Mouse (Mus musculus) central nervous system, embryonic 18 days (tissue): ENCODE data around the gene Bcap29. TPM values are rescaled to one million over a fixed set of nuclear protein-coding genes. Genes with fewer than 3 reads are reported as not detected.

Experiments used
- polyA plus RNA-seq: library from polyadenylated mRNA; depleted of rRNA; stranded (reverse); fragments of >200 nt; gene quantifications from 2 replicates; pipeline ENCODE4 v1.2.3, GENCODE M21; 2012; rRNA removed

Bcap29 gene
- polyA plus RNA-seq, result 12.8 and 14.3 TPM in 2 replicates

DNA sequence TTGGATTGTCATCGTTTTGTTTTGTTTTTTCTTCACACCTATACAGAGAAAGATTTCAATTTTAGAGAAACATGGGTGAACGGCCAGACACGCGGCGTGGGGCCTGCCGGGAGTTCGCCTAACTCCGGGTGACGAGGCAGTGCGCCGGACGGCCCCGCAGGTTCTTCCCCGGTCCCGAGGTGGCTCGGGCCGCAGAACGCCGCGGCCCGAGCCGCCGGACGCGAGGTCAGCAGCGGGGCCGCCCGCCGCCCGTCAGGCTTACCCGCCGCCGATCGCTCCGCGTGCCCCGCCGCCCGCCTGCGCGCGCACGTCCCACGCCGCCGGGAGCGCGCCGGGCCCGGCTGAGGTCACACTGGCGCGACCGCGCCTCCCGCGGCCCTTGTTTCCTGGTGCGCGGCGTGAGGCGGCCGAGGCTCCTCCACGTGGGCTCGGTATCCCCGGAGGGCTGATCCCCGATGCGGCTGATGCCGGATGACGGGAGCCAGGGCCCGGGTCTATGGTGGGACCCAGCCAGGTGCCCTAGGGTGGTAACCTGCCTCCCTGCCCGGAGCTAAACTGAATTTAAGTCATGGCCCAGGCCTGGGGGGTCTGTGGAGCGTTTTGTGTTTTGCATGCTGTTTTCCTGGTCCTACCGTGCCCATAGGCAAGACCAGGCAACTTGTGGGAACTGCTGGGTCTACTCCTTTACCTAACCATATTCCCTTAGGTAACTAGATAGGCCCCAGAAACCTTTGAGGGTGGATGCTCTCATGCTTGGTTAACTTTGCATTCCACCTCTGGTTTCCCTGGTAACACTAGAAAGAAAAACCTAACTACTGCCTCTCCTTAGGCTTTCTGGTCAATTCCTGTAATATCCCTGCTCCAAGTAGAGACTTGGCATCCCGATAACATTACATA lies at the start of gene Bcap29:
Bcap29 (minus strand) TSS at position 316 of the 897 bp plus-strand sequence.

GRCm38 (mm10) chr12:31654197-31654964 lies 19.9 kb upstream of the Bcap29 start, which contains the start of the genes Dus4l and Cog5:
Gene Dus4l (minus strand): TSS chr12:31654826.
Gene Cog5 (plus strand): TSS chr12:31654869.

Other genes starting within 250 kb of the Bcap29 start
- gene Slc26a3, start 243.8 kb downstream of the Bcap29 start, polyA plus RNA-seq, result 0.04 and 0.07 TPM in 2 replicates
- gene Cbll1, start 135.0 kb downstream of the Bcap29 start, polyA plus RNA-seq, result 11.9 and 13.2 TPM in 2 replicates
- 0.22 and 0.31 TPM in 2 replicates for gene Slc26a4, start 74.7 kb downstream of the Bcap29 start, polyA plus RNA-seq
- 8.5 and 10.1 TPM in 2 replicates for gene Dus4l, start 20.2 kb upstream of the Bcap29 start, polyA plus RNA-seq
- 30.6 and 30.8 TPM in 2 replicates for gene Cog5, start 20.2 kb upstream of the Bcap29 start, polyA plus RNA-seq
- gene Gpr22, start 79.3 kb upstream of the Bcap29 start, polyA plus RNA-seq, result 8.3 and 9.4 TPM in 2 replicates